Mouse (Mus musculus): ENCODE results near the gene Tnfrsf18. TPM values are rescaled to one million over a fixed set of nuclear protein-coding genes. Genes with fewer than 3 reads are reported as not detected.

The Tnfrsf18 gene
- total RNA-seq, 2 experiments from 2014 or later, result not detected

DNA sequence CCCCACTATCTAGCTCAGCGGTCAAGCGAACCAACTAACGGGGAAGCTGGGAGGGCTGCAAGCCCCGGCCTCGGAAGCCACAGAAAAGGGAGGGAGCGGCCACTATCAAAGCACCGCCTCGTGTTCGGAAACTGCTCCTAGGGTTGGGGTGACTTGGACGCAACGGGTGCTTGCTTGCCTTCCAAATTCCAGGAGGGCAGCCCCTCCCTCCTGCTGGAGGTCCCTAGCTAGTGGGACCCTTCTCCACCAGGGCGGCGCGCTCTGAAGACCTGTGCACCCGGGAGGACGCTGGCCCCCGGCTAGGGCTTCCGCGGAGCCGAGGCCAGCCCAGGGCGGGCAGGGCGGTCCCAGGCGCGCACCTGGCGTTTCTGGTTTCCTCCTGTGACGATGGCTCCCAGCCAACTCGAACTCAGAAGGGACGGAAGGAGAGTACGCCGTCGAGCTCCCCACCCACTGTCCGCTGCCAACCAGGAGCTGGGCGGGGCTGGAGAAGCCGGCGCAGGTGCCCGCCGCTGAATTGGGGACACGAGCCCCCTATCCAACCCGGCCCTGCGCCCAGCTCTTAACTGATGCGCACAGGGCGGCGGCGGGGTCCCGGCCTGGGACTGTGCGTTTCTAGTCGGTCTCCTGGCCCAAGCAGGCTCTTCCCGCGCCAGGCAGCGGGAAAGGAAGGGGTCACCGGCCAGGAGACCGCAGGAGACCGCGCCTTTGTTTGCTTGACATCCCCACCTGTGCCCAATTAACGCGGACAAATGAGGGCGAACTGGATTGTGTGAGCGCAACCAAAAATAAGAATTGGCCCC is 51.7 kb downstream of the Tnfrsf18 start:
- DNase-seq, result no peak

Small RNAs within 50 kb of the gene (microRNA-seq; reads per million reads assigned to microRNA genes)
- gene Mir200a (8.5 to 11.6 reads per million in 2 experiments), gene Mir200b (44.5 to 73.0 reads per million in 2 experiments), gene Mir429 (32.3 to 63.9 reads per million in 2 experiments)

Other genes with a start within 250 kb of the Tnfrsf18 start
- gene Tmem88b, start 240.3 kb upstream of the Tnfrsf18 start, total RNA-seq (2021), result 10 to 100 TPM; 29.6 to 31.8 TPM
- not detected for gene Ankrd65, start 235.7 kb upstream of the Tnfrsf18 start, total RNA-seq (2021)
- gene Mrpl20, start 223.3 kb upstream of the Tnfrsf18 start, total RNA-seq (2021), result 10 to 100 TPM; 83.0 to 87.4 TPM
- gene Ccnl2, start 213.7 kb upstream of the Tnfrsf18 start, total RNA-seq (2021), result 100 to 1,000 TPM in 1 of 2 experiments, 10 to 100 TPM in 1; 87.0 to 106 TPM
- gene Aurkaip1, start 194.9 kb upstream of the Tnfrsf18 start, total RNA-seq (2021), result 10 to 100 TPM; 88.4 to 98.2 TPM
- 1 to 10 TPM; 5.6 to 8.1 TPM for gene Mxra8, start 186.5 kb upstream of the Tnfrsf18 start, total RNA-seq (2021)
- gene Dvl1, start 178.8 kb upstream of the Tnfrsf18 start, total RNA-seq (2021), result 10 to 100 TPM; 75.6 to 76.6 TPM
- under 1 TPM; 0.15 to 0.48 TPM for gene Tas1r3, start 162.8 kb upstream of the Tnfrsf18 start, total RNA-seq (2021)
- gene Cptp, start 156.7 kb upstream of the Tnfrsf18 start, total RNA-seq (2021), result 10 to 100 TPM; 24.5 to 24.9 TPM
- gene Ints11, start 156.6 kb upstream of the Tnfrsf18 start, total RNA-seq (2021), result 10 to 100 TPM; 35.7 to 36.9 TPM
- 10 to 100 TPM; 56.8 to 59.9 TPM for gene Pusl1, start 134.4 kb upstream of the Tnfrsf18 start, total RNA-seq (2021)
- gene Acap3, start 134.3 kb upstream of the Tnfrsf18 start, total RNA-seq (2021), result 100 to 1,000 TPM; 109 to 128 TPM
- gene Ube2j2, start 82.3 kb upstream of the Tnfrsf18 start, total RNA-seq (2021), result 10 to 100 TPM; 66.2 to 74.1 TPM
- 10 to 100 TPM; 12.7 to 18.6 TPM for gene C1qtnf12, start 63.8 kb upstream of the Tnfrsf18 start, total RNA-seq (2021)
- 10 to 100 TPM in 1 of 2 experiments, 1 to 10 TPM in 1; 9.7 to 10.6 TPM for gene B3galt6, start 33.5 kb upstream of the Tnfrsf18 start, total RNA-seq (2021)
- 100 to 1,000 TPM; 178 to 190 TPM for gene Sdf4, start 33.3 kb upstream of the Tnfrsf18 start, total RNA-seq (2021)
- 1 to 10 TPM; 2.3 to 2.5 TPM for gene Tnfrsf4, start 12.3 kb upstream of the Tnfrsf18 start, total RNA-seq (2021)
- under 1 TPM in 1 of 2 experiments, not detected in 1; 0.20 TPM for gene Ttll10, start 33.2 kb downstream of the Tnfrsf18 start, total RNA-seq (2021)
- gene 9430015G10Rik, start 83.8 kb downstream of the Tnfrsf18 start, total RNA-seq (2021), result 10 to 100 TPM; 31.5 to 32.1 TPM
- 1 to 10 TPM; 1.0 to 1.3 TPM for gene Rnf223, start 104.3 kb downstream of the Tnfrsf18 start, total RNA-seq (2021)
- gene Agrn, start 171.3 kb downstream of the Tnfrsf18 start, total RNA-seq (2021), result 100 to 1,000 TPM; 142 to 154 TPM
- gene Isg15, start 174.7 kb downstream of the Tnfrsf18 start, total RNA-seq (2021), result 1 to 10 TPM in 1 of 2 experiments, not detected in 1; 1.9 TPM
- 1 to 10 TPM; 5.5 to 6.6 TPM for gene AW011738, start 177.1 kb downstream of the Tnfrsf18 start, total RNA-seq (2021)
- gene Perm1, start 189.7 kb downstream of the Tnfrsf18 start, total RNA-seq (2021), result under 1 TPM; 0.28 to 0.37 TPM
- 10 to 100 TPM; 43.1 to 44.9 TPM for gene Plekhn1, start 208.7 kb downstream of the Tnfrsf18 start, total RNA-seq (2021)
- 10 to 100 TPM; 65.7 to 71.6 TPM for gene Noc2l, start 209.8 kb downstream of the Tnfrsf18 start, total RNA-seq (2021)
- 1 to 10 TPM; 4.1 to 4.8 TPM for gene Samd11, start 229.5 kb downstream of the Tnfrsf18 start, total RNA-seq (2021)

Measured in layer of hippocampus, postnatal 36 days (tissue).